Mouse (Mus musculus): ENCODE measurements around the gene Ctnnd2. TPM values are rescaled to one million over a fixed set of nuclear protein-coding genes. Genes with fewer than 3 reads are reported as not detected.

Ctnnd2 gene
- polyA plus RNA-seq, 1 experiment from 2014 or later, result 3.3 TPM

- H3K9me3 ChIP-seq, result no peaks in the 10 kb centered on the region
- H3K27ac ChIP-seq, result no peak overlapping the region
- H3K36me3 ChIP-seq, result no peaks in the 10 kb centered on the region
- H3K27me3 ChIP-seq, result no peaks in the 10 kb centered on the region
- H3K9ac ChIP-seq (replicated peaks), result no peak overlapping the region
- no peaks in the 10 kb centered on the region for H3K4me1 ChIP-seq (replicated peaks)
- H3K4me2 ChIP-seq, result no peak overlapping the region
- H3K4me3 ChIP-seq (replicated peaks), result no peak overlapping the region
- WGBS, result 89% methylated on average over 4 of the region's 4 CpGs
- ATAC-seq (ENCODE audit: insufficient number of reproducible peaks, insufficient read depth, low FRiP score, low TSS enrichment, low read depth), result no peak
These were observed 375.9 kb downstream of the Ctnnd2 start for GRCm38 (mm10) chr15:30548263-30548662.

GRCm38 (mm10) chr15:30550956-30551355 lies 378.6 kb downstream of the Ctnnd2 start:
- Histone ChIP-seq H3K27me3 (no peaks in the 10 kb centered on the region), H3K9ac (replicated peaks) (no peak overlapping the region), H3K36me3 (no peaks in the 10 kb centered on the region), H3K4me3 (replicated peaks) (no peak overlapping the region), H3K4me2 (no peak overlapping the region), H3K4me1 (replicated peaks) (no peaks in the 10 kb centered on the region), H3K9me3 (no peaks in the 10 kb centered on the region), H3K27ac (no peak overlapping the region)
- WGBS, result 85% methylated on average over 12 of the region's 12 CpGs
- no peak for ATAC-seq (ENCODE audit: insufficient number of reproducible peaks, insufficient read depth, low FRiP score, low TSS enrichment, low read depth)

GRCm38 (mm10) chr15:30553910-30554406 lies 381.6 kb downstream of the Ctnnd2 start:
- Histone ChIP-seq H3K4me1 (replicated peaks) (no peaks in the 10 kb centered on the region), H3K27me3 (no peaks in the 10 kb centered on the region), H3K9me3 (no peaks in the 10 kb centered on the region), H3K27ac (no peak overlapping the region), H3K4me3 (replicated peaks) (no peak overlapping the region), H3K36me3 (no peaks in the 10 kb centered on the region), H3K4me2 (no peak overlapping the region), H3K9ac (replicated peaks) (no peak overlapping the region)
- ATAC-seq (ENCODE audit: insufficient number of reproducible peaks, insufficient read depth, low FRiP score, low TSS enrichment, low read depth), result no peak
- 76% methylated on average over 2 of the region's 2 CpGs for WGBS

GRCm38 (mm10) chr15:30555787-30556186 lies 383.4 kb downstream of the Ctnnd2 start:
- H3K4me2 ChIP-seq, result no peak overlapping the region
- no peak overlapping the region for H3K4me3 ChIP-seq (replicated peaks)
- H3K9ac ChIP-seq (replicated peaks), result no peak overlapping the region
- ATAC-seq (ENCODE audit: insufficient number of reproducible peaks, insufficient read depth, low FRiP score, low TSS enrichment, low read depth), result no peak
- 88% methylated on average over 2 of the region's 2 CpGs for WGBS
- H3K4me1 ChIP-seq (replicated peaks), result no peaks in the 10 kb centered on the region
- no peaks in the 10 kb centered on the region for H3K27me3 ChIP-seq
- H3K9me3 ChIP-seq, result no peaks in the 10 kb centered on the region
- no peaks in the 10 kb centered on the region for H3K36me3 ChIP-seq
- no peak overlapping the region for H3K27ac ChIP-seq

GRCm38 (mm10) chr15:30562375-30562774 lies 390.0 kb downstream of the Ctnnd2 start:
- no peaks in the 10 kb centered on the region for H3K9me3 ChIP-seq
- H3K27me3 ChIP-seq, result no peaks in the 10 kb centered on the region
- H3K36me3 ChIP-seq, result no peaks in the 10 kb centered on the region
- ATAC-seq (ENCODE audit: insufficient number of reproducible peaks, insufficient read depth, low FRiP score, low TSS enrichment, low read depth), result no peak
- no peak overlapping the region for H3K9ac ChIP-seq (replicated peaks)
- WGBS, result 77% methylated on average over 5 of the region's 5 CpGs
- H3K4me1 ChIP-seq (replicated peaks), result no peaks in the 10 kb centered on the region
- no peak overlapping the region for H3K27ac ChIP-seq
- no peak overlapping the region for H3K4me3 ChIP-seq (replicated peaks)
- no peak overlapping the region for H3K4me2 ChIP-seq

- H3K36me3 ChIP-seq, result no peaks in the 10 kb centered on the region
- ATAC-seq (ENCODE audit: insufficient number of reproducible peaks, insufficient read depth, low FRiP score, low TSS enrichment, low read depth), result no peak
- H3K4me2 ChIP-seq, result no peak overlapping the region
- H3K27ac ChIP-seq, result no peak overlapping the region
- H3K4me1 ChIP-seq (replicated peaks), result no peaks in the 10 kb centered on the region
- 86% methylated on average over 2 of the region's 2 CpGs for WGBS
- H3K9ac ChIP-seq (replicated peaks), result no peak overlapping the region
- H3K9me3 ChIP-seq, result no peaks in the 10 kb centered on the region
- H3K4me3 ChIP-seq (replicated peaks), result no peak overlapping the region
- H3K27me3 ChIP-seq, result no peaks in the 10 kb centered on the region
These were observed 392.2 kb downstream of the Ctnnd2 start for GRCm38 (mm10) chr15:30564594-30564993.

GRCm38 (mm10) chr15:30570254-30570800 lies 397.9 kb downstream of the Ctnnd2 start:
- Histone ChIP-seq H3K4me1 (replicated peaks) (no peaks in the 10 kb centered on the region), H3K27me3 (no peaks in the 10 kb centered on the region), H3K27ac (no peak overlapping the region), H3K9ac (replicated peaks) (no peak overlapping the region), H3K36me3 (no peaks in the 10 kb centered on the region), H3K4me3 (replicated peaks) (no peak overlapping the region), H3K4me2 (no peak overlapping the region), H3K9me3 (no peaks in the 10 kb centered on the region)
- WGBS, result 60% methylated on average over 8 of the region's 8 CpGs
- no peak for ATAC-seq (ENCODE audit: insufficient number of reproducible peaks, insufficient read depth, low FRiP score, low TSS enrichment, low read depth)

GRCm38 (mm10) chr15:30587446-30587845 lies 415.1 kb downstream of the Ctnnd2 start:
- 86% methylated on average over 5 of the region's 5 CpGs for WGBS
- H3K27me3 ChIP-seq, result no peaks in the 10 kb centered on the region
- no peak overlapping the region for H3K9ac ChIP-seq (replicated peaks)
- no peaks in the 10 kb centered on the region for H3K36me3 ChIP-seq
- no peak for ATAC-seq (ENCODE audit: insufficient number of reproducible peaks, insufficient read depth, low FRiP score, low TSS enrichment, low read depth)
- H3K27ac ChIP-seq, result no peak overlapping the region
- H3K4me3 ChIP-seq (replicated peaks), result no peak overlapping the region
- H3K4me1 ChIP-seq (replicated peaks), result no peaks in the 10 kb centered on the region
- H3K4me2 ChIP-seq, result no peak overlapping the region
- H3K9me3 ChIP-seq, result no peaks in the 10 kb centered on the region

- Histone ChIP-seq H3K27ac (no peak overlapping the region), H3K9me3 (no peaks in the 10 kb centered on the region), H3K9ac (replicated peaks) (no peak overlapping the region), H3K27me3 (no peaks in the 10 kb centered on the region), H3K36me3 (no peaks in the 10 kb centered on the region), H3K4me2 (no peak overlapping the region), H3K4me3 (replicated peaks) (no peak overlapping the region), H3K4me1 (replicated peaks) (no peaks in the 10 kb centered on the region)
- WGBS, result 92% methylated on average over 6 of the region's 6 CpGs
- no peak for ATAC-seq (ENCODE audit: insufficient number of reproducible peaks, insufficient read depth, low FRiP score, low TSS enrichment, low read depth)
These were observed 418.5 kb downstream of the Ctnnd2 start for GRCm38 (mm10) chr15:30590865-30591264.

- no peaks in the 10 kb centered on the region for H3K9me3 ChIP-seq
- H3K27ac ChIP-seq, result no peak overlapping the region
- no peak overlapping the region for H3K9ac ChIP-seq (replicated peaks)
- ATAC-seq (ENCODE audit: insufficient number of reproducible peaks, insufficient read depth, low FRiP score, low TSS enrichment, low read depth), result no peak
- no peaks in the 10 kb centered on the region for H3K4me1 ChIP-seq (replicated peaks)
- H3K4me2 ChIP-seq, result no peak overlapping the region
- H3K36me3 ChIP-seq, result no peaks in the 10 kb centered on the region
- no peak overlapping the region for H3K4me3 ChIP-seq (replicated peaks)
- WGBS, result 74% methylated on average over 1 of the region's 1 CpGs
- no peaks in the 10 kb centered on the region for H3K27me3 ChIP-seq
These were observed 423.1 kb downstream of the Ctnnd2 start for GRCm38 (mm10) chr15:30595507-30595906.

- ATAC-seq (ENCODE audit: insufficient number of reproducible peaks, insufficient read depth, low FRiP score, low TSS enrichment, low read depth), result no peak
- Histone ChIP-seq H3K27me3 (no peaks in the 10 kb centered on the region), H3K9ac (replicated peaks) (no peak overlapping the region), H3K27ac (no peak overlapping the region), H3K4me2 (no peak overlapping the region), H3K36me3 (no peaks in the 10 kb centered on the region), H3K9me3 (no peaks in the 10 kb centered on the region), H3K4me3 (replicated peaks) (no peak overlapping the region), H3K4me1 (replicated peaks) (no peaks in the 10 kb centered on the region)
- WGBS, result 72% methylated on average over 7 of the region's 7 CpGs
These were observed 438.2 kb downstream of the Ctnnd2 start for GRCm38 (mm10) chr15:30610613-30611012.

GRCm38 (mm10) chr15:30615451-30615850 lies 443.1 kb downstream of the Ctnnd2 start:
- no peaks in the 10 kb centered on the region for H3K27me3 ChIP-seq
- H3K27ac ChIP-seq, result no peak overlapping the region
- no peak overlapping the region for H3K4me3 ChIP-seq (replicated peaks)
- ATAC-seq (ENCODE audit: insufficient number of reproducible peaks, insufficient read depth, low FRiP score, low TSS enrichment, low read depth), result no peak
- no peak overlapping the region for H3K9ac ChIP-seq (replicated peaks)
- no peak overlapping the region for H3K4me2 ChIP-seq
- H3K9me3 ChIP-seq, result no peaks in the 10 kb centered on the region
- H3K4me1 ChIP-seq (replicated peaks), result no peaks in the 10 kb centered on the region
- 67% methylated on average over 7 of the region's 7 CpGs for WGBS
- no peaks in the 10 kb centered on the region for H3K36me3 ChIP-seq
